Mouse (Mus musculus) CH12F3 (cell line): ENCODE results near the gene Ffar2.
"Not testable (repeated sequence)": the region's sequence is repeated elsewhere in the genome, so short reads cannot be mapped to it uniquely, and the experiment has no call there.

Experiments
- in situ Hi-C: fragments of 300-500 bp; cut with MboI; formaldehyde crosslinking; loops from 2 replicates; pipeline ENCODE4 v1.14.3; 2020; ENCODE audit warnings: low sequenced_read_pairs

Ffar2 gene

DNA sequence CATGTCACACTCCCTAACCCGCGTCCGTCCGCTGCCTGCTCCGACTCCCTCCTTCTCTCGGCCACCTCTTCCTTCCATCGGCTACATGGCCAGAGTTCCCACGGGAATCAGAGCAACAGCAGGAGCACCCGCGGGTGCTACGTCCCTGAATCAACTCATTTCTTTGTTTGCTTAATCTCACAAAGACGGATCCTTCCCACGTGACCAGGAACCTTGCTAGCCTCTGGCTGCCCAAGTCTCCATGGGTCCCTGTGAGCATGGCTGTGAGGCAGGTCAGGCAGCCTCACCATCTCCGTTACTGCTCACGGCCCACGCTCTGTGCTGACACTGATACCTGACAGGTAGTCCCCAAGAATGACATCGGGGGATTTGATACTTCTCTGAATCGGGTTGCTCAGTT is at the start of gene Ffar2:
TSS of gene Ffar2 (minus strand) at position 101 of the 400 bp plus-strand sequence.
- in situ Hi-C loops = no loop called here

GRCm38 (mm10) chr7:30873083-30873482 is 49.5 kb upstream of the Ffar2 start:
- in situ Hi-C loops = no loop called here

DNA sequence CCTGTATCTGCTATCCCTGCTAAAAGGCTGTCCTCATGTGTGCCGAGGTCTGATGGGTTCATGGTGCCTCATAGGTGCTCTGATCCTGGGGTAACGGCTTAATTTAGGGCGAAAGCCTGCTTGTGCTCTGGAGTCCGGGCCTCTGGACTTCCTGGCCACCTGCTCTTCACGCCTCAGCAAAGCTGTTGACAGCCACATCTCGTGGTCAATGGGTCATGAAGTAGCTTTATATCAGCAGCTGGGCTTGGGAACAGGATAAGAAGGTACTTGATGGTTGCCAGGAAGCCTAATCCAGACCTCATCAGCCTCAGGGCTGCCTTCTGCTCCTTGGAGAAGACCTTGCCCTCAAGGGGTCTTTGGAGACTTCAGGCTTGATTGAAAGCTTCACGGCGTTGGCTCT is 39.8 kb upstream of the Ffar2 start:
- in situ Hi-C loops = no loop called here

- in situ Hi-C loops = no loop called here
Observed at GRCm38 (mm10) chr7:30861464-30861863, 37.9 kb upstream of the Ffar2 start, which contains the start of gene Ffar1. TSS of gene Ffar1 (minus strand) at chr7:30861564.

- in situ Hi-C loops = no loop called here
Observed at GRCm38 (mm10) chr7:30859635-30860402, 36.2 kb upstream of the Ffar2 start.

GRCm38 (mm10) chr7:30859290-30859634 is 35.7 kb upstream of the Ffar2 start:
- in situ Hi-C loops = no loop called here

GRCm38 (mm10) chr7:30857746-30858145 is 34.2 kb upstream of the Ffar2 start:
- in situ Hi-C loops = no loop called here

- in situ Hi-C loops = no loop called here
Observed at GRCm38 (mm10) chr7:30856078-30856477, 32.5 kb upstream of the Ffar2 start, which contains the start of gene Ffar3. TSS of gene Ffar3 (minus strand) at chr7:30856178.

DNA sequence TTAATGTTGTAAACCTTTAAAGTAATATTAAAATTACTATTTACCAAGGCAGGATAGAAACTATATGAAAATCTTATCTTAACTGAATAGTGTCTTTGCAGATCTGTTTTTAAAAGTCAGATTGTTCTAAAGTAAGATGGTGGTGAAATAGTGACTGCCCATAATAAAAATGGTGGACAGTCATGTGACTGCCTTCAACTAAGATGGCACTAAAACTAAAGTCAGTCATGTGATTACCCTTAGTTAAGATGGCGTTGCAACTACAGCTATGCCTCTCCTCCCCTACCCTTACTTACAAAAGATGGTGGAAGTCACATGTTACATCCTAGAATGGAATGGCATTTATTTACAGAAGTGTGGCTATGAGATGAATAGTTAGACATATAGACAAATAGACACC is 27.8 kb upstream of the Ffar2 start:
- in situ Hi-C loops = no loop called here

GRCm38 (mm10) chr7:30847934-30848333 is 24.4 kb upstream of the Ffar2 start:
- in situ Hi-C loops = no loop called here

DNA sequence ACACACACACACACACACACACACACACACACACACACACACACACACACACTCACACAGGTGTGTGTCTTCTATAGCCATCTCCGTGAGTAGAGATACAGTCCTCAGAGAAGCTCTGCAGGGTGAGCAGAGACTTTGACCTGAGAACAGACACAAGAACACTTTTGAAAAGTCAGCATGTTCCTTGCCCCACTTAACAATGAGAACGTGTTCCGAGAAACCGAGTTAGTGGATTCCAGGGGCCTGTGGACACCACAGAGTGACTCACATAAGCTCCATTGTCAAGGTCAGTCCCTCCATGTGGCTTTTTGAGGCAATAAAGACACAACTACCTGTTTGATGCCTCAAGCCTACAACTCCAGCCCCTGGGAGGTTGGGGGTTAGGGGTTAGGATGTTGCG is 23.8 kb upstream of the Ffar2 start:
- in situ Hi-C loops = no loop called here

GRCm38 (mm10) chr7:30846505-30847053 is 23.0 kb upstream of the Ffar2 start:
- in situ Hi-C loops = no loop called here

DNA sequence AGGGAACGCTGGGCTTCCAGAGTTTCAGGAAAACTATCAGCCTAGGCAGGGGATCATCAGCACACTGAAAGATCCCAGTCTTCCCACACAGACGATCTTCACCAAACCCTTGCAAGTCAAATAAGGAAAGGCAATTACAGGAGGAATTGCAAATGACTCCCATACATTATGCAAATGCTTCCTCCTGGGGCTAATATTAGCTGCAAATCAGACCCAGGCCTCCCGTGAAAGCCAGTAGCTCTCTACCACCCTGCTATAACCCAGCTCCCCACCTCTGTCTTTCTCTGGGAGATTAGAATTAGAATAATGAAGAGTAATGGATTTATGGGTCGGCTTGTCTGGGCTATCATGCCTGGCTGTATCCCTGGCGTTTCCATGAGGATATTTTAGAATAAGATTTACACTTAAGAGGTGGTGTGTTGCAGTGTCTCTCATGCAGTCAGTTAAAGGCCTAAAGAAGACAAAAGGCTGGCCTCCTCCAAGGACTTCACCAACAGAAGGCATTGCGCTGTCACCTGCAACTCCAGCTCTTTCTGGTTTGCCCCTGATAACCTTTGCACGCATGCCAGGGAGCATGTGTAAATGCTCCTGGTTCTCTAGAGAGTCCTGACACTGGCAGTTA is 21.2 kb upstream of the Ffar2 start:
- in situ Hi-C loops = no loop called here

DNA sequence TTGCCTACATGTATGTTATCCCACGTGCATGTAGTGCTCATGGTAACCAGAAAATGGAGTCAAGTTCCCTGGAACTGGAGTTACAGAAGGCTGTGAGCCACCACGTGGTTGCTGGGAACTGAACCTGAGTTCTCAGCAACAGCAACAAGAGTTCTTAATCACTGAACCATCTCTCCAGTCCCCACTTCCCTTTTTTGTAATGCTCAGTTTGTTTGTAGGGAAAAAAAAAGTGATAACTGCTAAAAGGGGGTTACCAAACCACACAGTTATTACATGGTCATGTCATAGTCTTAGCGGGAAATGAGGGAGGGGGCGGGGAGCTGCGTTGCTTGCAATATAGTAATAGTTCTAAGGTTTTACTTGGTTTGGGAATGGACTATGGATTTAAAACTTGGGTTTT is 18.5 kb upstream of the Ffar2 start:
- in situ Hi-C loops = no loop called here

- in situ Hi-C loops = no loop called here
Observed at GRCm38 (mm10) chr7:30841379-30841778, 17.8 kb upstream of the Ffar2 start.

DNA sequence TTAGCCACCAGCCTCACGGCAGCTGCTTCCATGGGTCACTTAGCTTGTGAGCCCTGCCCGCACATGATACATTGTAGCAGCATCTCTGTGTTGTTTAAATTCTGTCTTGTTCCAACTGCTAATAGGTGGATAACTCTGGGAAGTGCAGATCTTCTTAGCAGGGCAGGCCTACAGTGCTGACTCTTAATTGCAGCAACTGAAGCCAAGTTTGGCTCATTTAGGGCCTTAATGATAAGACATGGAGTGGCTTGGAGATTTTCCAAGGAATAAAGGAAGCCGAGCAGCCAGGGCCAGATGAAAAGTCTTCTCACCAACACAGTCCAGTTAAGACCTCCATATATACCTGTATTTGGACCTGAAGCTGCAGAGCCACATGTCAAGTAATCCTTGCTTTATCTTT is 16.7 kb upstream of the Ffar2 start:
- in situ Hi-C loops = no loop called here

DNA sequence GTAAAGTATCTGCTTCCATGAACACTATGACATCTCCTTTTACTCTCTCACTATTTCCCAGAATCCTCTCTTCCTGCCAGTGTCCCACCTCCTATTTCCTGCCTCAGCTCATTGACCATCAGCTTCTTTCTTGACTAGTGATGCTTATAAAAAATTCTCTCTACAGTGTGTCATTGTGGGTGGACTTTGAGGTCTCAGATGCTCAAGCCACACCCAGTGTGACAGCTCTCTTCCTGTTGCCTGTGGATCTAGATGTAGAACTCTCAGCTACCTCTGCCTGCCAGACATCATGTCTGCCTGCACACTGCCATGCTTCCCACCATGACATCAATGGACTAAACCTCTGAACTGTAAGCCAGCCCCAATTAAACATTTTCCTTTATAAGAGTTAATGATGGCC is 13.7 kb upstream of the Ffar2 start:
- in situ Hi-C loops = no loop called here

- in situ Hi-C loops = not testable (repeated sequence)
Observed at GRCm38 (mm10) chr7:30832684-30833083, 9.1 kb upstream of the Ffar2 start.

- in situ Hi-C loops = no loop called here
Observed at GRCm38 (mm10) chr7:30832261-30832660, 8.7 kb upstream of the Ffar2 start.

GRCm38 (mm10) chr7:30829428-30829827 is 5.9 kb upstream of the Ffar2 start:
- in situ Hi-C loops = no loop called here

- in situ Hi-C loops = not testable (repeated sequence)
Observed at GRCm38 (mm10) chr7:30828871-30829270, 5.3 kb upstream of the Ffar2 start.

DNA sequence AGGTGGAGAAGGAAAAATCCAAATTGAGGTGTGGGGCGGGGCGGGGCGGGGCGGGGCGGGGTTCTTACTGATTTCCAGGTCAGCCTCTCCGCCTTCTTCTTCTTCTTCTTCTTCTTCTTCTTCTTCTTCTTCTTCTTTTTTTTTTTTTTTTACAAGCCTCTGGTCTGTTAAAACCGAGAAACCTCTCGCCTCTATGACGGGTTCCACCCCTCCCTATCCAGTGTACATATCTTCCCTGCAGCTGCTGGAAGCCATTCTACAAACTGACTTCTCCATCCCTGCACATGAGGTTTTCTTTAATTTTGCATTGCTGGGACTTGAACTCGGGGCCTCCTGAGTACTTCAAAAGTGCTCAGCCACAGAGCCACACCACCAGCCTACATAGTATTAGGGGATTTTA is 3.1 kb upstream of the Ffar2 start:
- in situ Hi-C loops = no loop called here
